Mouse (Mus musculus) T-helper 1 cell (primary cell): ENCODE data around the gene Pcbd1.

Source experiments
- in situ Hi-C: fragments of 300-600 bp; cut with MboI, MseI; formaldehyde crosslinking; loops from one replicate; pipeline ENCODE4 v1.15.1; 2025; ENCODE audit warnings: high pct_unique_total_duplicates

The Pcbd1 gene

DNA sequence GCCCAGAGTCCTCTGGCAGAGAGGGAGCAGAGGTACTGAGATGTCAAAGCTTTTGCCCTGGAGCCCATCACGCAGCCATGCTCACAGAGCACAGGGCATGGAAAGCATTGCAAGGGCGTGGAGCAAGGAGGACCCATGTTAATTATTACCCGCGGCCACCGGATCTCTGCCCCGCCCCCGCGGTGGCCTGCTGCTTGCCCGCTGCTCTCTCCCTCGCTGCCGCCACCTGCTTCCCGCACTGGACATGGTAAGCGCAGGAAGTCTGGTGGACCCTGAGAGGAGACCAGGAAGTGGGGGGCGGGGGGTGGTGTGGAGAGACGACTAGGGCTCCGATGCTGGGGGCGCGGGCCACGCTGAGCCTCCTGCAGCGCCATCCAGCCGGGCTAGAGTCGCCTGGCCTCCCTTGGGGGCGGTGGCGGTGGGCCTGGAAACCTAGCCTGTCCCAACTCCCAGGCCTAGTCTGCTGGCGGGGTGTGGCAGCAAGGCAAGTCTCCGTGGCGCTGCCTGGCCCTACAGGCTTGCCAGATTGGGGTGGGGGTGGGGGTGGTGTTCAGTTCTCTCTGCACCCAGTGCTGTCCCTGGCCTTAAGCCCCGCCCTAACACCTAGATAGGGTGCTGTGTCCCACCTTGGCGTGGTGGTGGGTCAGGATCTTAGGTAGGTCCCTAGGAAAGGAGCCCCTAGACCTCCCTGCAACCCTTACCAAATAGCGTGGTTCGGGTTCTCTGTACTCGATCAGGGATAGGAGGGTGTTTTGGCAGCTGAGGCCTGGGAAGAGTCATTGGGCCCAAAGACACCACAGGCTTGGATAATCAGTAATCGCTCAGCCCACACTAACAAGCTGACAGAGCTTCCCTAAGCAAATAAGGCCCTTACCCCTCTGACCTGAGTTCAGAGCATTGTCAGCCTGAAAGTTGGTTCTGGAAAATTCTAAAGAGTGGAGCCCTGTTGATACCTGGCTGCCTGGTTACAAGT, at the start of gene Pcbd1:
TSS of gene Pcbd1 (plus strand) at position 162 of the 973 bp plus-strand sequence.
- in situ Hi-C loops, result no loop called here

DNA sequence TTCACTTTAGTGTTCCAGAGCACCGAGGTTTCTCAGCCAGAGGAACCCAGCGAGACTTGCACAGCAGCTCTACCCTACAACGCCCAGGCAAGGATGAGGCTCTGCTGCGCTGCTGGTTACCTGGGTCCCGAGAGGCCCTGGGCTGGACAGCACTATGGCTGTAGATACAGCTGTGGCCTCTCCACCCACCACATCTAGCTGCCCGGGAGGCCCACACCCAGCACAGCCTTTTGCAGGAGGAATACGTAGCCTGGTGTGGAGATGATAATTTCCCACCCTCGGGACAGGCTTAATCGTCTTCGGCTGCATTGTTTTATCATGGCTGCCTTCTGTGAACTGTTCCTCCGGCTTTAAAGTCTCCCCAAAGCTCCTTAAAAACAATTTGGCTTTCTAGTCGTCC, 49.5 kb upstream of the Pcbd1 start:
- in situ Hi-C loops, result no loop called here

DNA sequence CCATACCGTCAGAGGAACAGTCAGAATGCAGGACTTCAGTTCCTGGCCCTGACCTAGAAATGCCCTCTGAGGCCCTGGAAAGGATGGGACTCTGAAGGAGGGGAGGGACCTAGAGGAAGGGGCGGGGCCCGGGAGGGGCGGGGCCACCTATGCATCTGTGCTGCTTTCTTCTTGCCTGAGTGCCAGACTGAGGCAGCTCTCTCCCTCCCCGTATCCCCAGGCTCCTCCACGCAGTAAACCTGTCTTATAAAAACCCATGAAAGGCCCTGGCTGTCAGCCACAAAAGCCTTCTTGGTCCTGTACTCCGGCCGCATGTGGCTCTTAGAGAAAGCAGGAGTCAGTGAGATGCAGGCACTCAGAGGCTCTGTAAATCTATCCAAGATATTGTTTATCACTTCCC, 44.0 kb upstream of the Pcbd1 start:
- in situ Hi-C loops, result no loop called here

DNA sequence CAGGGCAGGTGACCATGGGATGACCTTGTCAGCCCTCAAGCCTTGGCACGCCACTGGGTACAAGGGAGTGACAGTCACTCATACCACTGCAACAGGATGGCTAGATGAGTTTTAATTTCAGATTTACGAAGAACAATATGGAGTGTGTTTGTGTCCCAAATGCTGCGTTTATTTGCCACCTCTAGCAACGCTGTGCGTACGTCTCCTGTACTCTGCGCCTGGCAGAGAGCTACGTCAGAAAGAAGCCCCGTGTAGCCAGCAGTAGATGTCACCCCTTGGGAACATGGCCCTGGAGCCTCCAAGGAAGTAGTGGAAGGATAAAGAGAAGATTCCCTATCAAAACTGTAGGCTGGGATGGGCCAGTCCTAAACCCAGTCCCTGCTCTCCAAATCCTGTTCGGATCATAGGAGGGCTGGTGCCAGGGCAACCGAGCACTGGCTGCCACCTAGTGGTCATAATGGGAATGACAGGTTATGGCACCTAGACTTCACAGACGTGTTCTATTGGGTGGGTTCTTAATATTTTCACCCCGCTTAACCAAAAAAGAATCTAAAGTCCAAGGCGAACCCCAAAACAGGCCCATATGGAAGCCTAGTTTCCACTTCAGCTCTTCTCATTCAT, 37.0 kb upstream of the Pcbd1 start:
- in situ Hi-C loops, result loop anchor here (10.0 kb wide), 1 partner anchor 277 kb away; no protein-coding TSS in a partner anchor

DNA sequence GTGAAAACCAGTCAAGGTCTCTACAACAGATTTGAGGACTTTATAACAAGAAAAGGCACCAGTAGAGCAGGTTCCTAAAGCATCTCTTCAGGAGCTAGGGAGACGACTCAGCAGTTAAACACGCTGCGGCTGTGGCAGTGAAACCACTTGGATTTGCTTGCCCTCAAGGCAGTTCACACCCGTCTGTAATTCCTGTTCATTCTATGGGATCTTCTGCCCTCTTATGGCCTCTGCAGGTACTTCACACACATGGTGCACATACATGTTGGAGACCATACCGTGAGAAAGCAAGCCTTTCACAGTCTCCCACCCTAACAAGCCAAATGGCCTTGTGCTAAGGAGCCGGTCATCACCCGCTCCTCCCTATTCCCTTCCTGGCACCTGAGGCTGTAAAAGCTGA, 32.5 kb upstream of the Pcbd1 start:
- in situ Hi-C loops, result loop anchor here (10.0 kb wide), 1 partner anchor 282 kb away; no protein-coding TSS in a partner anchor

DNA sequence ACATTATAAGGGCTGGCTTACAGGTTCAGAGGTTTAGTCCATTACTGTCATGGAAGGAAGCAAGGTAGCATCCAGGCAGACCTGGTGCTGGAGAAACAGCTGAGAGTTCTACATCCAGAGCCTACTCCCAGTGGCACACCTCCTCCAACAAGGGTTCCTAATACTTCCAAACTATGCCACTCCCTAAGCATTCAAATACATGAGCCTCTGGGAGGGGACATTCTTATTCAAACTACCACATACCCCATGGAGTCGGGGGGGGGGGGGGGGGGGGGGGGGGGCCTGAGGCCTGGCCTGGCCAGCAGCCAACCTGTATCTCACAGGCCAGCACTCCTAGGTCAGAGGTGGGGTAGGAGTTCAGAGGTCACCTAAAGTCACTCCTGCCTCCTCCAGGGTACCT, 30.0 kb upstream of the Pcbd1 start:
- in situ Hi-C loops, result loop anchor here (10.0 kb wide), 1 partner anchor 284 kb away; no protein-coding TSS in a partner anchor

DNA sequence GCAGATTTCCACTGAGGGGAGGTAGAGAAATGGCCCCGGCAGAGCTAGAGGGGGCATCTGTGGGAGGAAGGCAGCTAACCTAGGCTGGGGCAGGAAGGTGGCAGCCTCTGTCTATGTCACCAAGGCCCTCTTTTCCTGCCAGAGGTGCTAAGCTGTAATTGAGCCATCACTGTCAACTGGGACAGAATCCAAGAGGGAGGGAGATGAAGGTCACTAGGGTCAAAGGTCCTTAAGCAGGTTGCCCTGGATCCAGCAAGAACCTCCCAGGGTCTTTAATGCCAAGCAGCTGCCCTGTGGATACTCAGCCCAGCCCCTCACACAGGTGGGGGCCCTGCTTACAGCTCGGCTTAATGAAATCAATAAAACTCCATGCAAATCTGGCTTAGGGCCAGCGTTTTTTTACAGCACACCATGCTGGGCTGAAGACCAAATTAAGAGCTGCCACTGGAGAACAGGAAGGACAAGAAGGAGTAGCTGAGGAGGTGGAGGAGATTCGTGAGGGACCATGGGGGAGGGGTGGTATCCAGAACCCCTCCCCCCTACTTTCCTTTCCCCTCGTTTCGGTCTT, 29.5 kb upstream of the Pcbd1 start:
- in situ Hi-C loops, result loop anchor here (10.0 kb wide), 1 partner anchor 285 kb away; no protein-coding TSS in a partner anchor

DNA sequence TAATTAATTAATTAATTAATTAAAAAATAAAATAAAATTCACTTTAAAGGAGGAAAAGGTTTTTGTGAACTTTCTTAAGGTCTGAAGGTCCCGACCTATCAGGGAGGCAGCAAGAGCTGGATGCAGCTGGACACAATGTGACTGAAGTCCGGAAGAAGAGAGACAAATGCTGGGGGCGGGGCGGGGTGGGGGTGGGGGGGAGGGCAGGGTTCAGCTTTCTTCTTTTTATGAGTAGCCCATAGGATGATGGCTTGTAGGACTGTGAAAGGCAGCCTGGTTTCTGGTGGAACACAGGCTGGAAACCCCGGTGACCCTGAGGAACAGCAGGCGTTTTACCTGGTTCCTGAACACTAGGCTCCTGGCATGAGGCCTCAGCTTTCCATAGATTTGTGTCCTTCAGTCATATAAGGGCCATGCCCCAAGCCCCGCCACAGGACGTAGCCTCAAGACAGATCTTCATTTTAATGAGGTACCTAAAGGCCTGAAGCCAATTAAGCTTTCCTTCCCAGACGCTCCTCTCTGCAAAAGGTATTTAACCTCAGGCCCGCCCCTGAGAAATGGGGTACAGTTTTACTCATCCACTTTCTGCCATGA, 25.8 kb upstream of the Pcbd1 start:
- in situ Hi-C loops, result no loop called here

DNA sequence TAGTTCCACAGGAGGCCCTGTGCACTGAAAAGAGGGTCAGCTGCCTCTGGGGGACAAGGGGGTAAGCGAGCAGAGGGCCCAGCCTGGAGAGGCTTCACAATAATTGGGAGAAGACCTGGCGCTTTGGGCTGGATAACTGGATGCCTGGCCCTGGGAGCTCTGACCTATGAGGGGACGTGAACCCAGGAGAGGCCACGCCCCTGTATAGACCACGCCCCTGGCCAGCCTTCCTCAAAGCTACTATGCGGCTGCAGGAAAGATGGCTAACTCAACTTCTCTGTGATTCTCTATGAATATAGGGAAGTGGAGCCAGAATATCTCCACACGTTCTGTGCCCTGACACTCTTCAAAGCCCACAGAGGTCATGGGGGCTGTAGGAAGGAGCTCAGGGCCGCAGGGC, 24.5 kb upstream of the Pcbd1 start:
- in situ Hi-C loops, result no loop called here

DNA sequence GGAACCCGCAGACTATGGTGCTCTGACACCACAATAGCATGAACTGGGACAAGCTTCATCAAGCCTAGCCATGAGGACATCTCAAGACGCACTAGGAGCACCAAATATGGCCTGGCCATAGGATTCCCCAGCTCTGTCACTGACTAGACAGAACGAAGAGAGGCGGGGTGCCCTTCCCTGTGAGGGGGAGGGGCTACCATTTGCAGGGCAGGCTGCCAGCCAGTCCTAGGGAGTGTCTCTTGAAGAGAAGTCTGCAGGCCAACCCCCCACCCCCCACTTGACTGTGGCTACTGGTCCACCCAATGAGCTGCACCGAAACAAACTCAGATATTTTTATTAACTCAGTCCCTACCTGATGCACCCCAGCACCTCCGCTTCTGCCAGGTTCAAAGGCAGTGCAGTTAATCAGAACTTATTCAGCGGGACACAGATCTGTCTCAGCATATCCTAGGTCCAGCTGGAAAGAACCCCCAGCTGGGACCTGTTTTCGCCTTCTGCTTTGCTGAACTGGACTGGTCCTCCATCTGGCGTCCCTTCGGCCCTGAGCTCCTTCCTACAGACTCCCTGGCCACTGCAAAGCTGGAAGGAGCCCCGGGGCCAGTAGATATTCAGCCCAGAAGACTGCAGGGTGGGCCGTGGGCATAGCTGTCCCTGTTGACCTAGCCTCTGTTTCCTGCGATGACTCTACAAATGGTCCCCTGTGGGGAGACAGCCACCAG, 23.7 kb upstream of the Pcbd1 start:
- in situ Hi-C loops, result no loop called here

DNA sequence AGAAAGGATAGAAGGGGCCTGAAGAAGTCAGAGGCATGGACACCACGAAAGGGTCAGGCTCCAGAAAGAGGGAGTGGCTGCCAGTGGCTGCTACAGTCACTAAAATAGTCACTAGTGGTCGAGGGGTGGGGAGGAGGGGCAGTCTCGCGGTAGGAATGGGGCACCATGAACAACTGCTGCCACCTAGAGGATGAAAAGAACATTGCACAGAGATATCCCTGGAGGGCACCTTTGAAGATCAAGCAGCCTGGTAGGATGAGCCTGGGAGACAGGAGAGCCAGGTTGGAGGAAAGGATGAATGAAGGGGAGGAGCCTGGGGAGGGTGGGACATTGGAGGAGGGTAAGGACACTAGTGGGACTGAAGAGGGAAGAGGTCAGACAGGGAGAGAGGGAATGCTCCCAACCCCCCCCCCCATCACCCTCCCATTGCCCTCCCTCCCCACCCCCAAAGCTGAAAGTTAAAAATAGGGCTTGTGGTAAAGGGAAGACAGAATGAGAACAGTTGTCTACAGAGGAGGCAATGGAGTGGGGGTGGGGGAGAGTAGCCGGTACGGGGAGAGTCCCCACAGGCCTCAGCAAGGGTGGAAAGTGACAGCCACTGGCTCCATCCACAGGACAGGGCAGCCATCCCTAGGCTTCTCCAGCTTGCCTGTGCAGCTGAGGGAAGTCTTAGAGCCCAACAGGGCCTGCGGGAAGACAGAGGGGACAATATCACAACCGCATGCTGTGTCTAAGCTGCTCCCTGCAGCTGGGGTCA, 20.5 kb upstream of the Pcbd1 start:
- in situ Hi-C loops, result no loop called here

DNA sequence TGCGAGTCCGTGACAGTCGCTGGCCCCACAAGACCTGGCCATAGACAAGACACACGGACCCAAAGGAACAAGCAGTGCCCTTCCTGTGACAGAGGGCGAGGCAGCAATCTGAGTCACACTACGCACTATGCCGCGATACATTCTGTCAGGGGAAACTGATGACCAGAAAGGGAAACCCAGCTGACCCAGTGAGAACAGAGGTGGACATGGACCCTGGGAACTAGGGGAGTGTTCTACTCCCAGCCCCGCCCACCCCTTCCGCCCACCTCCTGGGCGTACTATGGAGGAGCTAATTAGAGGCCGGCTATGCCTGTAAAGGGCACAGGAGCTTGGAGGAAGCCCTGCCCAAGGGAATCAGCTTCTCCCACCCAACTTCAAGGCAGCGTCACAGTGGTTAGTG, 19.9 kb upstream of the Pcbd1 start:
- in situ Hi-C loops, result no loop called here

DNA sequence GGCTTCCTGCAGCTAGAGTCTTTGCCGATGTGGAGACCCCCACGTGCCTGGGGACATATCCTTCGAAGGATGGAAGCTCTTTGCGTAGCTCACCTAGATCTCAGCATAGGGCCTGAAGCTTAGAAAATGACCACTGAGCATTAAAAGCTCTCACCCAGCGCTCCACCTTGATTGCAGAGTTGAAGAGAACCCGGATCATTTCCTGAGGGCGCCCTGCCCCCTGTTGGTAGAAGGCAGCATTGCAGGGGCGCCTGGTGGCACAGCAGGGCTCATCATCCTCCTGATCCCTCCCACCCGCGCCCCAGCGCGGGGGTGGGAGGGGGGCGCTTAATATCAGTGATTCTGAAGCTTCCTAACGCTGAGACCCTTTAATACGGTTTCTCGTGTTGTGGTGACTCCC, 16.8 kb upstream of the Pcbd1 start:
- in situ Hi-C loops, result no loop called here

DNA sequence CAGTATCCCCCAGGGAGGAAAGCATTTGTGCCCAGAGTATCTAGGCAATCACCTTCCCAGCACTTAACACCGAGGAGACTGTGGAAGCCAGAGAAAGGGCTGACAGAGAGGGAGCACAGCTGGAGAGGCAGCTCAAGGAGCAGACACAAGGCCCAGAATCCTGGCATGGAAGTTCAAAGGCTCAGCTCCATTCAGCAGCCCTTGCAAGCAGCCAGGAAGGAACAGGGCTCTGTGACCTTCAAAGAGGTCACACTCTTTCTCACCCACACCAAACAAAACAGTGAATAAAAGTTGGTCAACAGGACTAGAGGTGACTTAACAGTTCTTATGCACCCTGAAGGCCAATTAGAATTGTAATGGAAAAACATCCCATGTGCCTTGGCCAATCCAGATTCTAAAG, 14.5 kb upstream of the Pcbd1 start:
- in situ Hi-C loops, result no loop called here

DNA sequence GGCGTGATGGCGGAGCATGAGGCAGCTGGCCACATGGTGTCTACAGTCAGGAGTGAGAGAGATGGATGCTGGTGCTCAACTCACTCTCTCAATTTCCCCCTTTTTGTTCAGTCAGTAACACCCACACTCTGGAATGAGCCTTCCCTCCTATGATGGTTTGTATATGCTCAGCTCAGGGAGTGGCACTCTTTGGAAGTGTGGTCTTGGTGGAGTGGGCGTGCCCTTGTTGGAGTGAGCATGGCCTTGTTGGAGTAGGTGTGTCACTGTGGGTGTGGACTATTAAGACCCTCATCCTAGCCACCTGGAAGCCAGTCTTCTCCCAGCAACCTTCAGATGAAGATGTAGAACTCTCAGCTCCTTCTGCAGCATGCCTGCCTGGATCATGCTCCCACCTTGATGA, 13.5 kb upstream of the Pcbd1 start:
- in situ Hi-C loops, result no loop called here

DNA sequence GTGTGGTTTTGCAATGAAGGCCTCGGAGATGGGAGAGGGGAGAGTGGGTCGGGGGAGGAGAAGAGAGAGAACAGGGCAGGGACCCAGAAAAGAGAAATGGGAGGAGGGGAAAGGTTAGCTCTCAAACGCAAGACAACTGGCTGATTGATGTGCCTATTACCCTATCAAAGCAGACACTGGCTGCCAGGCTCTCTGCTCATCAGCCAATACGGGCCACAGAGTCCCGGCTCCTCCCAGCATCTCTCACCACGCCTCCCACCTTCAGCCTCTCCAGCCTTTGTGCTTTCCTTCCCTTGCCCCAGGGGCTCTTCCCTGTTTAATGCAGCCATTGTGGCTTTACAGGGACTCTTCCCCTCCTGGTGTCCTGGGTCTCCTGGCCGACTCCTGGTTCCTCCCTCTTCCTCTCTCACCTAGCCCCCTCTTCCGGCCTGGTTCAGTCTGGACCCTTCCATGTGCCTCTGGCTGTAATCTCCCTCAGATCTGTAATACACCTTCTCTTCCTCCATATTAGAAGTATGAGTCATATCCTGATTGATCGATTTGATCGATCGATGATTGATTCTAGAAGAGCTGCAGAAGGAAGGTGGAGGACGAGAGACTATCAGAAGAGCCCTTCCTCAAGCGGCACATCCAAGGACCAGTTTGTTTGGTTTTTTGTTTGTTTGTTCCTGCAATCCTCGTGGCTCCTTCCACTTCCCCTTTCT, 8.8 kb upstream of the Pcbd1 start:
- in situ Hi-C loops, result no loop called here

DNA sequence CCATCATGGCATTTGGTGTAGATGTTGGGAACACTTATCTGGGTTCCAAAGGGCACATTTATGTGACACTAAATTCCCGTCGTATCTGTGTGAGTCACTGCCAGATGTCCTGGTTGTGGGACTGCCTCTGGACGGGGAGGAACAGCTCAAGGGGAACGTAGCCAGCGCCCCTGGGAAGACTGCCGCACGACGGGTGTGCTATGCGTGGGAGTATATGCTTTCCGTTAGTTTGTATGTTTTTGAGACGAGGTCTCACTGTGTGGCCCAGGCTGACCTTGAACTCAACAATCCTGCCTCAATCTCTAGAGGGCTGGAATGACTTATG, 8.2 kb upstream of the Pcbd1 start:
- in situ Hi-C loops, result no loop called here

DNA sequence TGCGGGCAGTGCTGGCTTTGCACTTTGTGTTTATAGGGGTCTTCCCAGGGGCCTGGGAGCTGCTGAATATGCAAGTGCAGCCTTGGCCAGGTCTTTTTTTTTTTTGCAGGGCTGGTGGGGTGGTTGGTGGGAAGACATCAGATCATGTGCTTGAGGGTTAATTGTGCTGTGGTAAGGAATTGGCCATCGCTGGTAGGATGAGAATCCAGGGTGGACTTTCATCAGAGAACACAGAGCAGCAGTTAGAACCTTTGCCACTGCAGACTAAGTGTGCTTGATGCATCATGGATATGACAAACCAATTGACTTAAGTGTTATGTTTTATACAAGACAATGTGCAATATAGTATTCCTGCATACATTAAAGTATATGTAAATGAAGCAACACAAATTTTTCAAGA, 3.8 kb upstream of the Pcbd1 start:
- in situ Hi-C loops, result no loop called here

DNA sequence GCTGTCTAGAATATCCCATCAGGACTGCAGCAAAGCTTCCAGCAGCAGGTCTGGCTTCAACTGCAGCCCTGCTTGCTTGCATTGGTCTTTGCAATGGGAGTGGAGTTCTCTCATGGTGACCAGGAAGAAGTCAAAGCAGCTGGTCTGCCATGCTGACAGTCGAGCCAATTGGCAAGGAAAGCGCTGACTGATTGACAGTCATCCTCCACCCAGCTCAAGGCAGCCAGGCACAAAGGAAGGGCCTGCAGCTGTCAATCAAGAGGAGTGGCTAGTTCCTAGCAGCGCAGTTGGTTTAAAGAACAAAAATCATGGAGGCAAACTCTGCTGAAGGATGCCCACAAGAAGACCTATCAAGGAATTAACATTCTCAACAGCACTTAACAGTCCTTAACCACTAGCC, 2.6 kb upstream of the Pcbd1 start:
- in situ Hi-C loops, result no loop called here

DNA sequence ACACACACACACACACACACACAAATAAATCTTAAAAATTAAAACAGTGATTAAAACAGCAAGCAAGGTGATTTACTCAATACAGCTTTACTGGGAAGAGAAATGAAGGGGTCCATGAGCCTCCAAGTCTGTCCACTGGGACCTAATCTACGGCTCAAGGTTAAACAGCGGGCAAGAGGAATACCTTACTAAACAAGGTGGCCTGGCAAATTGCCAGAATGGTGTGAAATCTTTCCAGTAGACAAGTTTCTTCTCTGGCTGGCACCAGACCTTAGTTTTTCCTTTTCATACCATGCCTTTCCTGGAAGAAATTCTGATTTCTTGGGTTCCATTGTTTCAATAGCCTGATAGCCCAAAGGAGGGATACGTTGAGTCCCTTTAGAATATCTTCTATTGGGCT, 663 bp upstream of the Pcbd1 start:
- in situ Hi-C loops, result no loop called here
